Mouse (Mus musculus): ENCODE data around the gene Rnf227. TPM values are rescaled to one million over a fixed set of nuclear protein-coding genes. Genes with fewer than 3 reads are reported as not detected.

The Rnf227 gene
- polyA plus RNA-seq, 1 experiment from 2014 or later, result 12.8 TPM

- H3K4me2 ChIP-seq, result peak overlapping the region; percentile 71
- 0 out of 2 replicates have a peak overlapping the region, but pooled peaks have one; percentile 63 for H3K4me3 ChIP-seq (replicated peaks)
- H3K27ac ChIP-seq, result no peak overlapping the region
- H3K36me3 ChIP-seq, result peaks cover 19% of the 10 kb centered on the region; the same call in 1 of the 2 replicates
- H3K9ac ChIP-seq, result 0 out of 2 replicates have a peak overlapping the region, but pooled peaks have one; percentile 71
- H3K9me3 ChIP-seq, result no peaks in the 10 kb centered on the region
- H3K27me3 ChIP-seq (replicated peaks), result no peaks in the 10 kb centered on the region
- peaks cover 35% of the 10 kb centered on the region for H3K4me1 ChIP-seq
- 65% methylated on average over 6 of the region's 6 CpGs for WGBS
- ATAC-seq (ENCODE audit: insufficient read depth, low FRiP score, low read depth), result no peak
These were observed 18.3 kb upstream of the Rnf227 start for GRCm38 (mm10) chr11:69322010-69322409.

DNA sequence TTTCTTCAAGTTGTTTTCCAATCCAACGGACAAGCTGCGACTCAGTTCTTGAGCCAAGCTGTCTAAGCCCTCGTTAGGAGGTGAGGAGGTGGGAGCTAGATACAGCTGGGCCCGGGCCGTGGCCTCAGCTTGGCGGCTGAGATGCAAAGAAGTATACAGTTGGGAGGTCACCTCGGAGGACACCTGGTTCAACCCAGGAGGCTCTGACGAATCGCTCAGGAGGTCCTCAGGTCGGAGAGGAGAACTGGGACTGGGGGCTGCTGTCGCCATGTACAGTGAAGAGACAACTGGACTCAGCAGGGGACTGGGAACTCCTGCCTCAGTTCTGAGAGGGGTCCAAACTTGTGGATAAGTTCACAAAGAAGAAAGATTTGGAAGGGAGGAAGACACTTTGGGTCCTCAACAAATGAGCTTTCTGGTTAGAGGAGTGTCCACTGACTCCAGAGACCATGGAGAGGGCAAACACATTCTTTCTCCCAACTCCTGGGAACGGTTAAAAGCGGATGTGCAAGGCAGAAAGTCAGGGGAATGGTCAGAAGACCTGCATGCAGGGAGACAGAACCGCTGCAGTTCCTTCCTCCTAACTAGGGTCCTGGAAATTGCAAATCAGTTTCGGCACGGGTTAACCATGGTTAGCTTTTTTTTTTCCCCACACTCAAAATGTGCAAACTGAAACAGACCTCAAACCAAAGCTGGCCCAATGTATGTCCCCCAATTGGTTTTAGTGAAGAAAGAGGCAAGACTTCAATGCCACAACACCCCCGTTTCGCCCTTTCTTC is 17.4 kb upstream of the Rnf227 start:
- Histone ChIP-seq H3K27me3 (replicated peaks) (0 out of 2 replicates have a peak, but pooled peaks cover 3% of the 10 kb centered on the region), H3K4me3 (replicated peaks) (peak overlapping the region; percentile 63), H3K9me3 (no peaks in the 10 kb centered on the region), H3K36me3 (peaks cover 16% of the 10 kb centered on the region; the same call in 1 of the 2 replicates), H3K9ac (peak overlapping the region; percentile 71; the same call in 1 of the 2 replicates), H3K27ac (peak overlapping the region; percentile 81), H3K4me2 (peak overlapping the region; percentile 71), H3K4me1 (peaks cover 35% of the 10 kb centered on the region)
- no peak for ATAC-seq (ENCODE audit: insufficient read depth, low FRiP score, low read depth)
- WGBS, result 11% methylated on average over 18 of the region's 18 CpGs

GRCm38 (mm10) chr11:69323667-69324111 is 16.6 kb upstream of the Rnf227 start, which contains the start of the genes Cntrob and Trappc1:
TSS of gene Cntrob (minus strand) at chr11:69323775.
TSS of gene Trappc1 (plus strand) at chr11:69323980.
- peak; percentile 93 for ATAC-seq (ENCODE audit: insufficient read depth, low FRiP score, low read depth)
- peaks cover 35% of the 10 kb centered on the region for H3K4me1 ChIP-seq
- peak within 1 kb of the TSS; percentile 71 for H3K4me2 ChIP-seq
- 0 out of 2 replicates have a peak, but pooled peaks cover 3% of the 10 kb centered on the region for H3K27me3 ChIP-seq (replicated peaks)
- peak within 1 kb of the TSS; percentile 63 for H3K4me3 ChIP-seq (replicated peaks)
- H3K9me3 ChIP-seq, result no peaks in the 10 kb centered on the region
- peak within 1 kb of the TSS; percentile 71; the same call in 1 of the 2 replicates for H3K9ac ChIP-seq
- peak within 1 kb of the TSS; percentile 81 for H3K27ac ChIP-seq
- peaks cover 16% of the 10 kb centered on the region; the same call in 1 of the 2 replicates for H3K36me3 ChIP-seq
- WGBS, result under 1% methylated on average over 30 of the region's 30 CpGs

- ATAC-seq (ENCODE audit: insufficient read depth, low FRiP score, low read depth), result no peak
These were observed 15.5 kb upstream of the Rnf227 start for GRCm38 (mm10) chr11:69324749-69325148.

GRCm38 (mm10) chr11:69325628-69326407 is 14.4 kb upstream of the Rnf227 start, which contains the start of gene Kcnab3:
TSS of gene Kcnab3 (plus strand) at chr11:69326258.
- Histone ChIP-seq H3K36me3 (0 out of 2 replicates have a peak, but pooled peaks cover 3% of the 10 kb centered on the region), H3K4me3 (replicated peaks) (peak within 1 kb of the TSS; percentile 47), H3K9me3 (no peaks in the 10 kb centered on the region), H3K4me1 (peaks cover 35% of the 10 kb centered on the region), H3K27ac (peak within 1 kb of the TSS; percentile 64), H3K4me2 (peak within 1 kb of the TSS; percentile 93), H3K9ac (peak within 1 kb of the TSS; percentile 40), H3K27me3 (replicated peaks) (0 out of 2 replicates have a peak, but pooled peaks cover 3% of the 10 kb centered on the region)
- ATAC-seq (ENCODE audit: insufficient read depth, low FRiP score, low read depth), result peak; percentile 61
- WGBS, result 11% methylated on average over 26 of the region's 26 CpGs

More at GRCm38 (mm10) chr11:69324749-69325148, 15.5 kb upstream of the Rnf227 start:
- H3K36me3 ChIP-seq, result 0 out of 2 replicates have a peak, but pooled peaks cover 8% of the 10 kb centered on the region
- 0 out of 2 replicates have a peak, but pooled peaks cover 3% of the 10 kb centered on the region for H3K27me3 ChIP-seq (replicated peaks)
- no peak overlapping the region for H3K9ac ChIP-seq
- H3K4me3 ChIP-seq (replicated peaks), result peak overlapping the region; percentile 63
- no peak overlapping the region for H3K27ac ChIP-seq
- 78% methylated on average over 6 of the region's 6 CpGs for WGBS
- no peaks in the 10 kb centered on the region for H3K9me3 ChIP-seq
- H3K4me1 ChIP-seq, result peaks cover 35% of the 10 kb centered on the region
- H3K4me2 ChIP-seq, result peak overlapping the region; percentile 65

GRCm38 (mm10) chr11:69326408-69327156 is 13.7 kb upstream of the Rnf227 start:
- Histone ChIP-seq H3K9ac (peak overlapping the region; percentile 40), H3K36me3 (no peaks in the 10 kb centered on the region), H3K27ac (no peak overlapping the region), H3K4me1 (peaks cover 37% of the 10 kb centered on the region), H3K4me2 (peak overlapping the region; percentile 93), H3K4me3 (replicated peaks) (peak overlapping the region; percentile 47), H3K27me3 (replicated peaks) (0 out of 2 replicates have a peak, but pooled peaks cover 3% of the 10 kb centered on the region), H3K9me3 (no peaks in the 10 kb centered on the region)
- ATAC-seq (ENCODE audit: insufficient read depth, low FRiP score, low read depth), result no peak
- WGBS, result 1% methylated on average over 45 of the region's 45 CpGs

DNA sequence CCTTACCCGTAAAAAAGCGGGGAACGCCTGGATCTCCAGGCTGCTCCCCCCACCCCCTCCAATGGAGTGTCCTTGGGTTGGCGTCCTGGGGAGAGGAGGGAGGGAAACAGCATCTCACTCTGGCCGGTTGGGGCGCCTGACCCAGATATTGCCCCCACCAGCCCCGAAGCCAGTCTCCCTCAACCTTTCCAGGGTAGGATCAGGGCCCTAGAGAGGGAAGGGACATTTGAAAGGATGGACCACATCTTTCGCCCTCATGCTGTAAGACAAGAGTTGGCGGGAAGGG is 13.2 kb upstream of the Rnf227 start:
- Histone ChIP-seq H3K9me3 (no peaks in the 10 kb centered on the region), H3K9ac (no peak overlapping the region), H3K4me3 (replicated peaks) (peak overlapping the region; percentile 47; the same call in 1 of the 2 replicates), H3K36me3 (no peaks in the 10 kb centered on the region), H3K4me1 (peaks cover 37% of the 10 kb centered on the region), H3K27ac (no peak overlapping the region), H3K27me3 (replicated peaks) (0 out of 2 replicates have a peak, but pooled peaks cover 3% of the 10 kb centered on the region), H3K4me2 (peak overlapping the region; percentile 93; the same call in 1 of the 2 replicates)
- 19% methylated on average over 9 of the region's 9 CpGs for whole genome bisulfite sequencing
- ATAC-seq (ENCODE audit: insufficient read depth, low FRiP score, low read depth), result no peak

GRCm38 (mm10) chr11:69327648-69328047 is 12.6 kb upstream of the Rnf227 start:
- Histone ChIP-seq H3K4me1 (peaks cover 37% of the 10 kb centered on the region), H3K4me2 (no peak overlapping the region), H3K27ac (no peak overlapping the region), H3K4me3 (replicated peaks) (no peak overlapping the region), H3K36me3 (no peaks in the 10 kb centered on the region), H3K9ac (no peak overlapping the region), H3K9me3 (no peaks in the 10 kb centered on the region), H3K27me3 (replicated peaks) (0 out of 2 replicates have a peak, but pooled peaks cover 3% of the 10 kb centered on the region)
- ATAC-seq (ENCODE audit: insufficient read depth, low FRiP score, low read depth), result no peak
- 47% methylated on average over 6 of the region's 6 CpGs for WGBS

DNA sequence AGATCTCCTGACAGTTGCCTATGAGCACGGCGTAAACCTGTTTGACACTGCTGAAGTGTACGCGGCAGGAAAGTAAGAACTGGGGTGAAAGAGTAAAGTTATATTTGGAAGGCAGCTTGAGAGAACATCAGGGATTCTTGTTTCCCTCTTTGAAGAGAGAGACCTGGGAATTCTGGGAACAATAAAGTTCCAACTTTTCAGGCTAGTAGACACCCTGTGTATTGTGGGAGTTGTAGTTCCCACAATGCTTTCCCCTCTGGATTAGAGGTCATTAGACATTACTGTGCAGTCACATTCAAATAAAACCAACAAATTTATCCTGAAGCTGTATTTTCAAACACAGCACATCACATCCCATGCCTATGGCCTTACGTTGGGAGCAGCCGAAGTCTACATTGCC is 11.7 kb upstream of the Rnf227 start:
- no peak for ATAC-seq (ENCODE audit: insufficient read depth, low FRiP score, low read depth)
- Histone ChIP-seq H3K4me2 (no peak overlapping the region), H3K36me3 (no peaks in the 10 kb centered on the region), H3K27me3 (replicated peaks) (0 out of 2 replicates have a peak, but pooled peaks cover 3% of the 10 kb centered on the region), H3K9ac (no peak overlapping the region), H3K4me3 (replicated peaks) (no peak overlapping the region), H3K9me3 (no peaks in the 10 kb centered on the region), H3K27ac (no peak overlapping the region), H3K4me1 (peaks cover 34% of the 10 kb centered on the region)
- 86% methylated on average over 6 of the region's 6 CpGs for WGBS

DNA sequence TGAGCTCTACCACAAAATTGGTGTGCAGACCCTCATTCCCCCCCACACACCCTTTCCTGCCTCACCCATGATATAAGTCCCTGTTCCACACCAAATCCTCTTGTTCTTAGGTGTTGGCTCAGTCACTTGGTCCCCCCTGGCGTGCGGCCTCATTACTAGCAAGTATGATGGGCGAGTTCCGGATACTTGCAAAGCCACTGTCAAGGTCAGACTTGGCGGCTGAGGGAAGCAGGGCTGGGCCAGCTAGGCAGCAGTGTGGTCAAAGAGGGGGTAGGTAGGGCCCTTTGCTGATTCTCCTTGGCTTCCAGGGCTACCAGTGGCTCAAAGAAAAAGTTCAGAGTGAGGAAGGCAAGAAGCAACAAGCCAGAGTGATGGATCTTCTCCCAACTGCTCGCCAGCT is 9.1 kb upstream of the Rnf227 start:
- H3K27ac ChIP-seq, result no peak overlapping the region
- peak overlapping the region; percentile 62; the same call in 1 of the 2 replicates for H3K4me3 ChIP-seq (replicated peaks)
- no peak for ATAC-seq (ENCODE audit: insufficient read depth, low FRiP score, low read depth)
- H3K9me3 ChIP-seq, result no peaks in the 10 kb centered on the region
- H3K36me3 ChIP-seq, result no peaks in the 10 kb centered on the region
- 87% methylated on average over 6 of the region's 6 CpGs for WGBS
- peaks cover 21% of the 10 kb centered on the region for H3K4me1 ChIP-seq
- H3K27me3 ChIP-seq (replicated peaks), result 0 out of 2 replicates have a peak, but pooled peaks cover 3% of the 10 kb centered on the region
- H3K4me2 ChIP-seq, result peak overlapping the region; percentile 81
- no peak overlapping the region for H3K9ac ChIP-seq
